Mouse (Mus musculus): ENCODE measurements around the gene Scyl3. TPM values are rescaled to one million over a fixed set of nuclear protein-coding genes. Genes with fewer than 3 reads are reported as not detected.

The Scyl3 gene
- polyA plus RNA-seq, 1 experiment from 2014 or later, result 9.6 TPM

- no peaks in the 10 kb centered on the region for H3K9me3 ChIP-seq (replicated peaks)
- no peaks in the 10 kb centered on the region for H3K27me3 ChIP-seq
- H3K9ac ChIP-seq, result no peak overlapping the region
- H3K27ac ChIP-seq, result no peak overlapping the region
- no peak overlapping the region for H3K4me2 ChIP-seq
- H3K4me1 ChIP-seq (replicated peaks), result no peaks in the 10 kb centered on the region
- no peak overlapping the region for H3K4me3 ChIP-seq
- WGBS, result 89% methylated on average over 9 of the region's 9 CpGs
- no peaks in the 10 kb centered on the region for H3K36me3 ChIP-seq
- ATAC-seq (replicated peaks; ENCODE audit: insufficient number of reproducible peaks, insufficient read depth, low FRiP score, low read depth), result no peak
Measured at GRCm38 (mm10) chr1:163910785-163911184, 18.1 kb upstream of the Scyl3 start.

- no peaks in the 10 kb centered on the region for H3K4me1 ChIP-seq (replicated peaks)
- no peak for ATAC-seq (replicated peaks; ENCODE audit: insufficient number of reproducible peaks, insufficient read depth, low FRiP score, low read depth)
- H3K27ac ChIP-seq, result no peak overlapping the region
- H3K9ac ChIP-seq, result no peak overlapping the region
- no peaks in the 10 kb centered on the region for H3K9me3 ChIP-seq (replicated peaks)
- no peaks in the 10 kb centered on the region for H3K27me3 ChIP-seq
- 86% methylated on average over 11 of the region's 11 CpGs for WGBS
- no peak overlapping the region for H3K4me2 ChIP-seq
- H3K4me3 ChIP-seq, result no peak overlapping the region
- H3K36me3 ChIP-seq, result no peaks in the 10 kb centered on the region; the same call in 1 of the 2 replicates
Measured at GRCm38 (mm10) chr1:163911981-163912380, 16.9 kb upstream of the Scyl3 start.

- Histone ChIP-seq H3K4me3 (no peak overlapping the region), H3K4me2 (no peak overlapping the region), H3K36me3 (peaks cover 4% of the 10 kb centered on the region; the same call in 1 of the 2 replicates), H3K27ac (no peak overlapping the region), H3K27me3 (no peaks in the 10 kb centered on the region), H3K9me3 (replicated peaks) (no peaks in the 10 kb centered on the region), H3K9ac (no peak overlapping the region), H3K4me1 (replicated peaks) (no peaks in the 10 kb centered on the region)
- 83% methylated on average over 5 of the region's 5 CpGs for WGBS
- ATAC-seq (replicated peaks; ENCODE audit: insufficient number of reproducible peaks, insufficient read depth, low FRiP score, low read depth), result no peak
Measured at GRCm38 (mm10) chr1:163917349-163918160, 11.3 kb upstream of the Scyl3 start.

GRCm38 (mm10) chr1:163924093-163924492, 4.8 kb upstream of the Scyl3 start:
- no peaks in the 10 kb centered on the region for H3K36me3 ChIP-seq
- WGBS, result 64% methylated on average over 8 of the region's 8 CpGs
- no peak overlapping the region for H3K27ac ChIP-seq
- H3K9ac ChIP-seq, result no peak overlapping the region
- H3K4me2 ChIP-seq, result no peak overlapping the region
- no peaks in the 10 kb centered on the region for H3K27me3 ChIP-seq
- H3K4me3 ChIP-seq, result no peak overlapping the region
- no peaks in the 10 kb centered on the region for H3K9me3 ChIP-seq (replicated peaks)
- H3K4me1 ChIP-seq (replicated peaks), result no peaks in the 10 kb centered on the region; the same call in 1 of the 2 replicates
- ATAC-seq (replicated peaks; ENCODE audit: insufficient number of reproducible peaks, insufficient read depth, low FRiP score, low read depth), result no peak

- Histone ChIP-seq H3K4me1 (replicated peaks) (peaks cover 14% of the 10 kb centered on the region), H3K36me3 (peaks cover 14% of the 10 kb centered on the region), H3K27ac (peak overlapping the region; percentile 79), H3K4me3 (peak overlapping the region; percentile 87), H3K27me3 (no peaks in the 10 kb centered on the region), H3K4me2 (peak overlapping the region; percentile 74), H3K9me3 (replicated peaks) (no peaks in the 10 kb centered on the region), H3K9ac (peak overlapping the region; percentile 94)
- WGBS, result under 1% methylated on average over 77 of the region's 77 CpGs
- ATAC-seq (replicated peaks; ENCODE audit: insufficient number of reproducible peaks, insufficient read depth, low FRiP score, low read depth), result peak; percentile 90
Measured at GRCm38 (mm10) chr1:163929636-163930457, 947 bp downstream of the Scyl3 start.

- 3% methylated on average over 12 of the region's 12 CpGs for WGBS
- Histone ChIP-seq H3K27ac (no peak overlapping the region), H3K4me2 (peak overlapping the region; percentile 74), H3K9me3 (replicated peaks) (no peaks in the 10 kb centered on the region), H3K4me1 (replicated peaks) (peaks cover 14% of the 10 kb centered on the region), H3K27me3 (no peaks in the 10 kb centered on the region), H3K9ac (peak overlapping the region; percentile 94), H3K36me3 (peaks cover 20% of the 10 kb centered on the region), H3K4me3 (peak overlapping the region; percentile 87)
- no peak for ATAC-seq (replicated peaks; ENCODE audit: insufficient number of reproducible peaks, insufficient read depth, low FRiP score, low read depth)
Measured at GRCm38 (mm10) chr1:163930458-163930794, 1.5 kb downstream of the Scyl3 start.

GRCm38 (mm10) chr1:163931801-163932200, 2.9 kb downstream of the Scyl3 start:
- 85% methylated on average over 8 of the region's 8 CpGs for WGBS
- Histone ChIP-seq H3K9ac (no peak overlapping the region), H3K4me1 (replicated peaks) (peaks cover 14% of the 10 kb centered on the region), H3K9me3 (replicated peaks) (no peaks in the 10 kb centered on the region), H3K27me3 (no peaks in the 10 kb centered on the region), H3K27ac (no peak overlapping the region), H3K4me2 (no peak overlapping the region), H3K36me3 (peaks cover 28% of the 10 kb centered on the region), H3K4me3 (no peak overlapping the region)
- ATAC-seq (replicated peaks; ENCODE audit: insufficient number of reproducible peaks, insufficient read depth, low FRiP score, low read depth), result no peak

- no peak overlapping the region for H3K4me2 ChIP-seq
- ATAC-seq (replicated peaks; ENCODE audit: insufficient number of reproducible peaks, insufficient read depth, low FRiP score, low read depth), result no peak
- no peaks in the 10 kb centered on the region for H3K9me3 ChIP-seq (replicated peaks)
- no peaks in the 10 kb centered on the region for H3K27me3 ChIP-seq
- no peak overlapping the region for H3K4me3 ChIP-seq
- no peak overlapping the region for H3K27ac ChIP-seq
- H3K4me1 ChIP-seq (replicated peaks), result peaks cover 14% of the 10 kb centered on the region
- no peak overlapping the region for H3K9ac ChIP-seq
- 62% methylated on average over 2 of the region's 2 CpGs for WGBS
- peaks cover 51% of the 10 kb centered on the region for H3K36me3 ChIP-seq
Measured at GRCm38 (mm10) chr1:163934591-163934990, 5.7 kb downstream of the Scyl3 start.

- no peaks in the 10 kb centered on the region for H3K9me3 ChIP-seq (replicated peaks)
- H3K4me1 ChIP-seq (replicated peaks), result no peaks in the 10 kb centered on the region
- no peak overlapping the region for H3K4me2 ChIP-seq
- no peak overlapping the region for H3K4me3 ChIP-seq
- peaks cover 84% of the 10 kb centered on the region for H3K36me3 ChIP-seq
- 65% methylated on average over 6 of the region's 6 CpGs for WGBS
- no peak for ATAC-seq (replicated peaks; ENCODE audit: insufficient number of reproducible peaks, insufficient read depth, low FRiP score, low read depth)
- H3K9ac ChIP-seq, result no peak overlapping the region
- H3K27me3 ChIP-seq, result no peaks in the 10 kb centered on the region
- H3K27ac ChIP-seq, result no peak overlapping the region
Measured at GRCm38 (mm10) chr1:163942056-163942455, 13.2 kb downstream of the Scyl3 start.

GRCm38 (mm10) chr1:163953396-163953795, 24.5 kb downstream of the Scyl3 start:
- Histone ChIP-seq H3K9ac (no peak overlapping the region), H3K4me1 (replicated peaks) (no peaks in the 10 kb centered on the region), H3K4me2 (no peak overlapping the region), H3K27ac (no peak overlapping the region), H3K4me3 (no peak overlapping the region), H3K9me3 (replicated peaks) (no peaks in the 10 kb centered on the region), H3K36me3 (peaks cover 63% of the 10 kb centered on the region), H3K27me3 (no peaks in the 10 kb centered on the region)
- ATAC-seq (replicated peaks; ENCODE audit: insufficient number of reproducible peaks, insufficient read depth, low FRiP score, low read depth), result no peak
- 81% methylated on average over 2 of the region's 2 CpGs for WGBS

GRCm38 (mm10) chr1:163958036-163958435, 29.1 kb downstream of the Scyl3 start:
- Histone ChIP-seq H3K9me3 (replicated peaks) (no peaks in the 10 kb centered on the region), H3K4me3 (no peak overlapping the region), H3K27ac (no peak overlapping the region), H3K9ac (no peak overlapping the region), H3K27me3 (no peaks in the 10 kb centered on the region), H3K4me1 (replicated peaks) (no peaks in the 10 kb centered on the region), H3K4me2 (no peak overlapping the region), H3K36me3 (peaks cover 25% of the 10 kb centered on the region)
- no peak for ATAC-seq (replicated peaks; ENCODE audit: insufficient number of reproducible peaks, insufficient read depth, low FRiP score, low read depth)
- 79% methylated on average over 3 of the region's 3 CpGs for WGBS
